Mouse (Mus musculus) monocyte, adult 5-6 weeks (primary cell): ENCODE measurements around the gene Mylk2. TPM values are rescaled to one million over a fixed set of nuclear protein-coding genes. Genes with fewer than 3 reads are reported as not detected.

Source experiments
- total RNA-seq: library from RNA; stranded (forward); fragments of 200-1000, 200-491, 200-594 nt; gene quantifications from 3 replicates; pipeline ENCODE4 v1.2.3, GENCODE M21; 2017

Mylk2 gene
- total RNA-seq, 1 experiment from 2014 or later = not detected

Other genes with a start within 250 kb of the Mylk2 start
- 74.4 to 107 TPM (median 101 TPM) in 3 replicates for gene H13, start 241.9 kb upstream of the Mylk2 start, total RNA-seq
- gene Mcts2, start 224.3 kb upstream of the Mylk2 start, total RNA-seq = 10.0 to 12.9 TPM (median 10.6 TPM) in 3 replicates
- 3.7 to 18.6 TPM (median 15.7 TPM) in 3 replicates for gene Id1, start 175.1 kb upstream of the Mylk2 start, total RNA-seq
- not detected in 3 replicates for gene Cox4i2, start 157.2 kb upstream of the Mylk2 start, total RNA-seq
- 11.8 to 39.0 TPM (median 21.7 TPM) in 3 replicates for gene Bcl2l1, start 79.6 kb upstream of the Mylk2 start, total RNA-seq
- 1.1 to 2.7 TPM (median 1.6 TPM) in 3 replicates for gene Tpx2, start 63.4 kb upstream of the Mylk2 start, total RNA-seq
- gene Foxs1, start 21.9 kb downstream of the Mylk2 start, total RNA-seq = not detected in 3 replicates
- not detected in 3 replicates for gene Dusp15, start 40.3 kb downstream of the Mylk2 start, total RNA-seq
- not detected in 3 replicates for gene Ttll9, start 51.1 kb downstream of the Mylk2 start, total RNA-seq
- gene Pdrg1, start 104.1 kb downstream of the Mylk2 start, total RNA-seq = 38.7 to 88.5 TPM (median 51.6 TPM) in 3 replicates
- gene Xkr7, start 120.5 kb downstream of the Mylk2 start, total RNA-seq = not detected in 3 replicates
- gene Ccm2l, start 154.6 kb downstream of the Mylk2 start, total RNA-seq = not detected in 3 replicates
- gene Hck, start 197.1 kb downstream of the Mylk2 start, total RNA-seq = 404 to 550 TPM (median 548 TPM) in 3 replicates
- 97.2 to 110 TPM (median 108 TPM) in 3 replicates for gene Tm9sf4, start 250.0 kb downstream of the Mylk2 start, total RNA-seq